Mouse (Mus musculus) frontal cortex, adult 2 months (tissue): ENCODE measurements around the gene Sycp2l. TPM values are rescaled to one million over a fixed set of nuclear protein-coding genes. Genes with fewer than 3 reads are reported as not detected.
"Not testable (repeated sequence)": the region's sequence is repeated elsewhere in the genome, so short reads cannot be mapped to it uniquely, and the experiment has no call there.

Experiments
- DNase-seq, 2 experiments: peaks; one replicate each; pipeline ENCODE4 v3.0.0; 2022; ENCODE audit warnings: low spot score in 1 of 2; ENCODE audit errors: extremely low spot score in 1 of 2
- polyA plus RNA-seq: library from polyadenylated mRNA; depleted of rRNA; stranded (reverse); fragments of >200 nt; gene quantifications from 2 replicates; pipeline ENCODE4 v1.2.3, GENCODE M21; 2012

Sycp2l gene
- polyA plus RNA-seq, 1 experiment: 0.16 TPM

DNA sequence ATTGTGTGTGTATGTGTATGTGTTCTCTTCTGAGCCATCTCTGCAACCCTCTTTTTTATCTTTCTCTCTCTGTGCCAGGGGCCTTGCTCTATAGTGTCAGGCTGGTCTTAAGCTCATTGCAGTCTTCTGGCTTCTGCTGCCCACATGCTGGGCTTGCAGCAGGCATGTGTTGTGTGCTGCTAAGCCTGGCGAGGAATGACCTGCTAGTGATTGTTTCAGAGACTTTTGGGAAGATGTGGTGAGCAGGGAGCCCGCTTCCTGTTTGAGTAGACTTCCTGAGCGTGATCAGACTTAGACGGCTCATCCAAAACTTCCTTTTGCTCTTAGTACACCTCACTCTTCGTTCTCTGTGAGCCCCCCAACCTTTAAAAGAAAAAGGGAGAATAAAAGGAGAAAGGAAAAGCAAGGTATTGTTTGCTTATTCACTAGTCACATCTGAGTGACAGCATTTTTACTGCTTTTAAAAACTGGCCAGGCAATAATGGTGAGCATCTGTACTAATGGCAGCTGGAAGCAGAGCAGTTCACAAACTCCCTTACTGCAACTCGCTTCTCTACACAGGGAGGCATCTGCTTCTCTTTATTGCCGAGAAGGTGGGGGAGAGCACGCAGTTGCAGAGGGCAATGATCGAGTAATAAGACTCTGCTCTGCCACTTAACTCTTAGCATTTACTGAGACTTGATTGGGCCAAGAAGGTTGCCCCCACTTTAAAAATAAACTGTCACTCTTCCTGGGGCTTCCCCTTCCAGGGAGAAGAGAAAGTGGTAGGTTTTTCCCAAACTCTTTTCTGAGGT is 5.2 kb downstream of the Sycp2l start:
- DNase-seq: no peak

GRCm38 (mm10) chr13:41123666-41124225 is 9.6 kb downstream of the Sycp2l start:
- DNase-seq: no peak

DNA sequence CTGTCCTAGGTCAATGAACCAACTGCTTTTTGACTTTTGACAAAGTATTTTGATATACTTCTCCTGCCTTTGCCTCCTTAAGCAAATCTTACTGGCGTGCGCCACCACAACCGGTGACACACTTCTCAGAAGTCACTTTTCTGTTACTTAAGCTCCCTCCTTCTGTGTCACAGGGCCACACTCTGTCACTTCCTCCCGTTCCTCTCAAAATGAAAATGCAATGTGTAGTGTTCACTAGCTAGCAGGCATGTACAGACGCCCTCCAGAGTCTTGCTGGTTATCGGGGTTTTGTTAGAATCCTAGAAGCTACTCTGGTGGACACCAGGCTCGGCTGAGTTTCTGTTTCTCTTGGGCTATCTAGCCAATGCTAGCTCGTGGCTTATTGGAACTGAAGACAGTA is 14.2 kb downstream of the Sycp2l start:
- no peak for DNase-seq

DNA sequence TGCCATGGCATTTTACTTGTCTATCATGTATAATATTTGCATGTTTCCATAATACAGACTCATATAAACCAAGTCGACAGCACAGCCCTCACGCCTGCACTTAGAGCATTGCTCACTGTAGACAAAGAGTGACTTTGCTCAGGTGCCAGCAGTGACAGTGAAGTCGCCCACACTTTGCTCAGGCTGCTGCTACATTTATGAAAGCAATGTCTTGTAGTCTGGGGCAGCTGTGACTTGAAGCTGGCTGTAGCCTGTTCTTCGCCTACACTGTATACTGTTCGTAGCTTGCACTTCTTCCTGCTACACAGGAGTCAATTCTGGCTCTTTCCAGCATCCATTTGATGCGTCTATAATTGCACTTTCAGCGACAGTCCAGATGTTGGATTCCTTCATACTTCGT is 15.0 kb downstream of the Sycp2l start:
- peak; percentile 10 to 64 for DNase-seq

DNA sequence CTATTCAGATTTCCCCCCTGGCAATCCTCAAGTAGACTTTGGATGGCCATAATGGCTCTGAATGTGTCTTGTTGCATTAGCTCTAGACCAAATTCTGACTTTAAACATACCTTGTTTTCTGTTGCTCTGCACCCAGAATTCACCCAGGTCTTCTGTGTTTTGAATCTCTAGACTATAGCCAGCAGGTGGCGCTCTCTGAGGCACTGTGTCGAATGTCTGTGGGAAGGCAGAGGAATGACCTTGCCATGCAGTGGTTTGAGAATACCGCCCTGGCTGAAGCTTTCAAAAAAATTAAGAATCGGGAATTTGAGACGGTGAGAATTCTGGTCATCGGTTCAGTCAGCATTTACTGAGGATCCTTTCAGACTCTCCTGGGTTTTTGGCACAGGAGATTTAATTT is 20.8 kb downstream of the Sycp2l start:
- peak in 1 of 2 experiments; percentile 78 for DNase-seq

DNA sequence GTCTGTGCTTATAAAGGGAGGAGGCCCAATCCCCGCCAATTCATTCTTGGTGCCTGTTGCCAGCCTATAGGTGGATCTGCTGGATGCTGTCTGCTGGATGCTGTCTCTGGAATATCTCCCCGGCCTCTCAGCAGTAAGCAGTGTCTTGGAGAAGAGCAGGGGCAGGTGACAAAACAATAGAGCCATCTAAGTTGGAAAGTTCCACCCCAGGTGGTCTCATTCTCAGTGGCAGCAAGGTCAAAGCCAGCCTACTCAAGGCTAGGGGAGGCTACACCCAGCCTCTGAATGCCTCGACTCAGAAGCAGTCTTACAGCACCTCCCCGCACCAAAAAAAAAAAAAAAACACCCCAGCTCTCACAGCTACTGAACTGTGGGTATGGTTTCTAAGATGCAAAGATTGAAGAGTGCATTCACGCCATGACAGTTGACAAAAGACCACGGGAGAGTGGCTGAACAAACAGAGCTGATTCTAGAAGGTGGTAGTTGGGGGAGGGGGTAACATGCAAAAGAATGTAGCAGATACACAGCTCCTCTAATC is 31.4 kb downstream of the Sycp2l start:
- DNase-seq: no peak

DNA sequence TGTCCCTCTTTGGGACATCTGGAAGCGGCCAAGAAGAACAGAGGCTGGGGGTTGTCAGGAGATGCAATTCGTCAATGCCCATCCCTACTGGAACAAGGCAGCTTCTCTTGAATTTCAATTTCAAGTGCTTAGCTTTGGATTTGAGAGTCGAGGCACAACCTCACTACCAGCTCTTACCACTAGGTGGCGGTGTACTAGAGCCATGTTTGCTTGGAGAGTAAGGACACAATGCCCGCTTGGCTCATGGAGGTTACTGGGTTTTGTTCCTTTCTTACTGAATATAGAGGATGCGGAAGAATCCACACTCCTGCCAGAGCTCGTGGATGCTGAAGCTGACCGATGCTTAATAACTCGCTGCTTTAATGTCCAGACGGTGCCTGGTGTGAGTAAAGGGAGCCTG is 32.2 kb downstream of the Sycp2l start:
- DNase-seq: peak; percentile 28 to 85

- DNase-seq: no peak
These were observed 39.0 kb downstream of the Sycp2l start for GRCm38 (mm10) chr13:41153146-41153545.

- DNase-seq: peak in 1 of 2 experiments; percentile 1
These were observed 44.3 kb downstream of the Sycp2l start for GRCm38 (mm10) chr13:41158426-41158825.

- DNase-seq: no peak
These were observed 73.8 kb downstream of the Sycp2l start for GRCm38 (mm10) chr13:41187886-41188285.

DNA sequence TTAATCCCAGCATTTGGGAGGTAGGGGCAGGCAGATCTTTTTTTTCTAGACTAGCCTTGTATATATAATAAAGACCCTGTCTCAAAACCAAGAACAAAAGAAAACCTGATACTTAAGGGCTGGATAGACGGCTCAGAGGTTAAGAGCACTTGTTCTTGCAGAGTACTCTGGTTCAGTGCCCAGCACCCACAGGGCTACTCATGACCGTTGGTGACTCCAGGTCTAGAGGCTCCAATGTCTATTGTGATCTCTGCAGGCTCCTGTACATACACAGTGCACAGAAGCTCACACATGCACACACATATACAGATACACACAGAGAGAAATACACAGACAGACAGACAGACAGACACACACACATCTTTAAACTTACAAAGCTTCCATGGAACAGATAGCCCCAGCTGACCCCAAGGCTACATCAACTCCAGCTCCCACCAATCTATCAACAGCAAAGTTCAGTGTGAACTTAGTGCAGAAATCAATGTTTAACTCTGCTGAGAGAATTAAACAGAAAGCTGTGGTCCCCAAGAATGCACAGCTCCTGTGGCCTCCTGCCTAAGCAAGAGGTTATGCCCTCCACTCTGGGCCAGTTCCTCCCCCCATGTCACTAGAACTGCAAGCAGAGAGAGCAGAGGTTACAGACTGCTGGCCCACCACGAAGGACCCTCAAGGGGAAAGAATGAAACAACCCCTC is 81.7 kb downstream of the Sycp2l start:
- DNase-seq: no peak

GRCm38 (mm10) chr13:41200861-41201260 is 86.8 kb downstream of the Sycp2l start:
- peak; percentile 7 to 25 for DNase-seq

DNA sequence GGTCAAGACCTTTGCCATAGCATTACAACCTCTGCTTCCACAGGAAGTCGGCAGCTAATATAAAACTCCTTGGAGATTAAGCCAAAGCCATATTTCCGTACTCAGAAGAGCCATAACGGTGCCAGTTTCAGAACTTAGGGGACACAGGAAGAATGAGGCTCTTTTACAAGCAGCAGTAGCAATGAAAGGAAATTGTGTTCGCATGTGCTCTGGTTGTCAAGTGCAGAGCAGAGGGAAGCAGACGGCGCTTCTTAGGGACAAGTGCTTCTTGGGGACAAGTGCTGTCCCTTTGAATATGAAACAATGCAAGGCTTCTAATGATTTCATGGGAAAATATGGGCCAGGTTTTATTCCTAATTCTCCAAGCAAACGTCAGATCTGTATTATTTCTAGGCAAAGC is 89.2 kb downstream of the Sycp2l start:
- DNase-seq: peak in 1 of 2 experiments; percentile 11

DNA sequence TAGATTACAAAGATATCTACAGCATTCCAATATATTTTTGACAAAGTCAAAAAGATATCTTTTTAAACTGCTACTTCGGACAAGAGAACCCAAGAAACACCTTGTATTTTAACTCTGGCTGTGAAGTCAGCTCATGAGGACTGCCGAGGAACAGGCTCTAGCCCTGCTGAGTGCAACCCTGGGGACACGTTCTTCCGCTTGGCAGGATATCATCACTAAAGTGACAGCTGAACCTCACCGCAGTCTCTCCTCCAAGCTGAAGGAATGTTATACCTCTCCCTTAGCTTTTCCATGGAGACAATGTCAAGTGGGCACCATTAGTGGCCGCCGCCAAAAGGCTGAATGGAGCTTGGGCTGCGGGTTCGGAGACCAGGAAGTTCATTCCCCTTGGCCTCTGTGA is 89.6 kb downstream of the Sycp2l start:
- DNase-seq: no peak

GRCm38 (mm10) chr13:41205568-41205967 is 91.5 kb downstream of the Sycp2l start:
- not testable (repeated sequence) for DNase-seq

DNA sequence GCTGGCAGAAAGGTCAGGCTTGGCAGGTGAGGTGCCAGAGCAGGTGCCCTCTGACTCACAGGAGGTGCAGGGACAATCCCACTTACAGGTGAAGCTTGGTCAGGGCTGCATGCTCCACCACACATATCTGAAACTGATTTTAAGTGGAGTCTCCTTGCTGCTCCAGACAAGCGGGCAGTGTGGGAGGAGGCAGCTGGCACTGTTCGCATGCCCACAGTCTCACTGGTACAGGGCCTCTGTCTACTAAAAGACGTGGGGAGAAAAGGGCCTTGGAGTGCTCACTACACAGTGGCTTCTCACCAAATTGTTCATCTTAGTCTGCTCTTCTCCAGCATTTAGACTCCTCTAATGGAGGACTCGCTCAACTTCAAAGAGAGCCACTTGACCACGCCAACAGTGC is 92.1 kb downstream of the Sycp2l start:
- peak in 1 of 2 experiments; percentile 64 for DNase-seq

- DNase-seq: no peak
These were observed 97.2 kb downstream of the Sycp2l start for GRCm38 (mm10) chr13:41211276-41211675.

GRCm38 (mm10) chr13:41212558-41213322 is 98.6 kb downstream of the Sycp2l start:
- DNase-seq: no peak

GRCm38 (mm10) chr13:41215669-41216068 is 101.6 kb downstream of the Sycp2l start:
- no peak for DNase-seq

- no peak for DNase-seq
These were observed 102.1 kb downstream of the Sycp2l start for GRCm38 (mm10) chr13:41216236-41216635.

DNA sequence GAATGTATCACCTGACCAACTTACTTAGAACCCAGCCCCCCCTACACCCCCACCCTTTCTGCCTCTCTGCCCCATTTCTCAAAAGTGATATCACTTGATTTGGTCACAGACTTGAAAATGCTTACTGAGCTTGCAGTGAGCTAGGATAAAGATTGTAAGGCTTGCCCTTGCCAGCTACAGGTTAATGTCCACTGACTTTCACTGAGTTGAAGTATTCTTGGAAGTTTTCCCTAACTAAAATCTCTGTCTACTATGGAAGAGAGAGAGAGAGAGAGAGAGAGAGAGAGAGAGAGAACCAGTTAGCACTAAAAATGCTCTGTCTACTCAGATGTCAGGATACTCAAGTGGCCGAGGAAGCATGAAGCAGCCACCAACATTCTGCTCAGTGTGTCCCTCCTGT is 104.9 kb downstream of the Sycp2l start:
- no peak for DNase-seq
